ENCODE assay signal across 13 mouse cellular contexts in genomic region chr2:71956463-71956862, GRCm38 (mm10). TPM values are rescaled to one million over a fixed set of nuclear protein-coding genes. Genes with fewer than 3 reads are reported as not detected.
DNase-seq lines count a peak whose midpoint lies in the region; ATAC-seq and TF ChIP-seq lines count a peak whose summit lies in the region.
"Had no signal": no experiment of that assay in that cellular context is flagged by ENCODE, and none has a peak within 500 bp of the region (broad histone marks: within the 10 kb centered on the region; RNA-seq: fewer than 3 reads in every experiment).

No protein-coding gene starts in this region.

- 48% methylated on average over 5 of the region's 5 CpGs for WGBS in kidney, embryonic 15.5 days
- 44% methylated on average over 5 of the region's 5 CpGs for WGBS in neural tube, embryonic 15.5 days

- no peak overlapping the region for H3K4me3 ChIP-seq in kidney, embryonic 15.5 days (replicated peaks)
- H3K4me3 ChIP-seq in left cerebral cortex, adult 2 months, result no peak overlapping the region
- no peak overlapping the region for H3K4me3 ChIP-seq in neural tube, embryonic 15.5 days (replicated peaks)
- H3K4me3 ChIP-seq: embryonic facial prominence, embryonic 15.5 days; liver, embryonic 12.5 days had no signal

- peak; percentile 86 for DNase-seq in heart, adult 11 months
- no peak for DNase-seq in heart, postnatal 25 days (ENCODE audit: low spot score)
- peak; percentile 27 to 28 for DNase-seq in kidney, postnatal 36 days
- peak; percentile 77 for DNase-seq in cerebellum, adult 11-12 months
- DNase-seq in lung, postnatal 10 days, result peak; percentile 40
- DNase-seq in left cerebral cortex, adult 2 months (ENCODE audit: extremely low spot score in 1 of 2, low spot score in 2 of 2), result no peak
- DNase-seq: gastrocnemius, postnatal 10 days; spleen, adult 18-20 months had no signal

- TF ChIP-seq CTCF in left cerebral cortex, adult 2 months (IDR thresholded peaks at IDR 0.05), result no peak

- H3K4me2 ChIP-seq in kidney, embryonic 15.5 days, result no peak overlapping the region
- H3K4me2 ChIP-seq in neural tube, embryonic 15.5 days, result no peak overlapping the region
- H3K4me2 ChIP-seq: embryonic facial prominence, embryonic 15.5 days; liver, embryonic 12.5 days had no signal

- no peak overlapping the region for H3K9ac ChIP-seq in kidney, embryonic 15.5 days
- no peak overlapping the region for H3K9ac ChIP-seq in neural tube, embryonic 15.5 days (replicated peaks)
- H3K9ac ChIP-seq: embryonic facial prominence, embryonic 15.5 days; liver, embryonic 12.5 days had no signal

- intact Hi-C loops in heart, postnatal 25 days (cut with DNase I), result loop anchor here (5.0 kb wide), 1 partner anchor 104 kb away; no protein-coding TSS in a partner anchor
- intact Hi-C loops in left cerebral cortex, adult 2 months (cut with DNase I), result loop anchor here (5.0 kb wide), 2 partner anchors 104 to 359 kb away; no protein-coding TSS in a partner anchor

- no peaks in the 10 kb centered on the region for H3K4me1 ChIP-seq in kidney, embryonic 15.5 days
- H3K4me1 ChIP-seq in neural tube, embryonic 15.5 days, result no peaks in the 10 kb centered on the region
- H3K4me1 ChIP-seq: embryonic facial prominence, embryonic 15.5 days; liver, embryonic 12.5 days had no signal

- no peak overlapping the region for H3K27ac ChIP-seq in kidney, embryonic 15.5 days
- no peak overlapping the region for H3K27ac ChIP-seq in left cerebral cortex, adult 2 months
- no peak overlapping the region for H3K27ac ChIP-seq in neural tube, embryonic 15.5 days (replicated peaks)
- H3K27ac ChIP-seq: embryonic facial prominence, embryonic 15.5 days; liver, embryonic 12.5 days had no signal

- H3K27me3 ChIP-seq in kidney, embryonic 15.5 days, result no peaks in the 10 kb centered on the region
- H3K27me3 ChIP-seq in neural tube, embryonic 15.5 days (replicated peaks), result no peaks in the 10 kb centered on the region
- H3K27me3 ChIP-seq: embryonic facial prominence, embryonic 15.5 days; liver, embryonic 12.5 days had no signal

- H3K36me3 ChIP-seq in kidney, embryonic 15.5 days, result no peaks in the 10 kb centered on the region
- no peaks in the 10 kb centered on the region for H3K36me3 ChIP-seq in neural tube, embryonic 15.5 days
- H3K36me3 ChIP-seq: embryonic facial prominence, embryonic 15.5 days; liver, embryonic 12.5 days had no signal

- no peak for ATAC-seq in kidney, embryonic 15.5 days (replicated peaks; ENCODE audit: low FRiP score)
- ATAC-seq in neural tube, embryonic 15.5 days (ENCODE audit: low FRiP score), result no peak
- ATAC-seq: forebrain, embryonic 16.5 days; liver, embryonic 12.5 days had no signal

- H3K9me3 ChIP-seq in kidney, embryonic 15.5 days (replicated peaks), result no peaks in the 10 kb centered on the region
- no peaks in the 10 kb centered on the region for H3K9me3 ChIP-seq in neural tube, embryonic 15.5 days (replicated peaks)
- H3K9me3 ChIP-seq: embryonic facial prominence, embryonic 15.5 days; liver, embryonic 12.5 days had no signal

RNA-seq across cellular contexts. Expression of gene Rapgef4, which starts 24.6 kb away (rescaled TPM):
- total RNA-seq in heart, postnatal 25 days (2021), result 10 to 100 TPM; 21.5 to 23.1 TPM
- polyA plus RNA-seq in kidney, embryonic 15.5 days (2015; fragmentation: Nextera tagmentation; extraction: Ambion mirVana), result 6.3 and 9.4 TPM in 2 replicates
- 100 to 1,000 TPM; 442 to 451 TPM for total RNA-seq in left cerebral cortex, adult 2 months (2021)
- polyA plus RNA-seq in neural tube, embryonic 15.5 days (2015; fragmentation: Nextera tagmentation; extraction: Ambion mirVana), result 42.7 and 45.3 TPM in 2 replicates

Comparison
In these comparisons a context has a peak if more than half of its experiments do, and no peak if none do; other contexts are left out.
1. DNase-seq: peak in heart, adult 11 months (single experiment), kidney, postnatal 36 days (2 of 2), cerebellum, adult 11-12 months (single experiment) and lung, postnatal 10 days (single experiment); none in heart, postnatal 25 days (single experiment) and left cerebral cortex, adult 2 months (0 of 2).
2. RNA of gene Rapgef4, which starts 24.6 kb away (total RNA-seq): 442 to 451 TPM in left cerebral cortex, adult 2 months; 21.5 to 23.1 TPM in heart, postnatal 25 days; every median in the first group is over 10 times any median in the second.